In the genomic region with DNA sequence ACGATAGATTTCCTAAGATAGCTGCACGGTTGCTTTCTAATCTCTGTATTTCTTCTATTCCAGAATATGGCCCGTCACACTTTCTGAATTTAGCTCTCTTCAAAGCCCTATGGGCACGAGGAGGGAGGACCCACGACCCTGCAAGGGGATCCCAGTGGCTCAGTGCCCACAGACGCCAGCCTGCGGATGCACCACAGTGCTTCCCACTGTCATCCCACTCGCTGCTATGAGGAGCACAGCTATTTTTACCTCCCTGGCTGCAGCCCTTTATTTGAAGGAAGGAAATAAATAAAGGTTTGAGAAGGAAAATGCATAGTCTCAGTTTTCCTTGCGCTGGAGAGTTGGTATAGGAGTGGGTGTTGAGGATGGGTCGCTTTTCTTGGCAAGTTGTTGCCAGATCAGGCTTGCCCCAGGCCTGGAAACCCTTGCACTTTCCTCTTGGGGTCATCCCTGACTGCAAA, we compare ENCODE assay signal across 8 mouse cellular contexts. TPM values are rescaled to one million over a fixed set of nuclear protein-coding genes. Genes with fewer than 3 reads are reported as not detected.
A peak's percentile ranks its signal among the peaks of the same experiment; 100 is the strongest.
DNase-seq lines count a peak whose midpoint lies in the region; ATAC-seq lines count a peak whose summit lies in the region.

No protein-coding gene starts in this region.

- DNase-seq in cerebellum, postnatal 4 days (ENCODE audit: low spot score in 2 of 2): no peak
- DNase-seq in frontal cortex, postnatal 10 days (ENCODE audit: low spot score in 2 of 2): peak; percentile 30 to 43
- DNase-seq in left cerebral cortex, postnatal 36 days (ENCODE audit: low spot score in 2 of 2): peak; percentile 64 to 68
- peak; percentile 44 for DNase-seq in right cerebral cortex, postnatal 25 days
- DNase-seq in adrenal gland, adult 18-20 months (ENCODE audit: low spot score in 2 of 2): no peak
- no peak for DNase-seq in urinary bladder, postnatal 14 days (ENCODE audit: low spot score)

- H3K4me1 ChIP-seq in brown adipose tissue, adult 24 weeks (ENCODE audit: control insufficient read depth, insufficient read depth, insufficient read length, low read length): no peaks in the 10 kb centered on the region

- no peak overlapping the region for H3K27ac ChIP-seq in brown adipose tissue, adult 24 weeks (replicated peaks; ENCODE audit: low read depth, low read length)

- peak; percentile 19; the same call in 1 of the 2 replicates for ATAC-seq in cerebellum, adult (ENCODE audit: insufficient number of reproducible peaks, low FRiP score, low TSS enrichment)

- intact Hi-C loops in left cerebral cortex, postnatal 36 days (cut with DNase I): loop anchor here (5.0 to 10.0 kb wide), 2 partner anchors 170 to 268 kb away; a partner anchor contains a TSS

- 0 out of 2 replicates have a peak overlapping the region, but pooled peaks have one; percentile 54 for H3K4me3 ChIP-seq in brown adipose tissue, adult 24 weeks (ENCODE audit: insufficient read depth, low read depth, low read length)

RNA-seq across cellular contexts. Expression of a gene that starts 0.5 kb away (rescaled TPM):
- polyA plus RNA-seq in brown adipose tissue, adult 24 weeks (2012; ENCODE audit: insufficient read depth, insufficient read length, missing spikeins): 3.4 and 3.5 TPM in 2 replicates
- 100 to 1,000 TPM; 151 to 154 TPM for total RNA-seq in left cerebral cortex, postnatal 36 days (2021)
- total RNA-seq in adrenal gland, adult 18-20 months (2021): 10 to 100 TPM; 12.8 to 16.4 TPM

Comparison
In these comparisons a context has a peak if more than half of its experiments do, and no peak if none do; other contexts are left out.
1. DNase-seq: peak in frontal cortex, postnatal 10 days (2 of 2), left cerebral cortex, postnatal 36 days (2 of 2) and right cerebral cortex, postnatal 25 days (single experiment); none in cerebellum, postnatal 4 days (0 of 2), adrenal gland, adult 18-20 months (0 of 2) and urinary bladder, postnatal 14 days (single experiment).
2. RNA of a gene that starts 0.5 kb away (total RNA-seq): 151 to 154 TPM in left cerebral cortex, postnatal 36 days; 12.8 to 16.4 TPM in adrenal gland, adult 18-20 months; every median in the first group is over 4 times any median in the second.